Mouse (Mus musculus): ENCODE measurements around the gene Cpa3. TPM values are rescaled to one million over a fixed set of nuclear protein-coding genes. Genes with fewer than 3 reads are reported as not detected.

The Cpa3 gene
- 1 to 10 TPM; 1.5 to 3.4 TPM for total RNA-seq (2021)
- long read RNA-seq, experiment 1: 0 reads
- long read RNA-seq, experiment 2, partial matches to known transcripts: 0 of 1 reads
- long read RNA-seq, experiment 2, other reads (novel, unspliced or antisense): 0 of 1 reads

GRCm38 (mm10) chr3:20242050-20242449 is at the start of gene Cpa3:
Gene Cpa3 (minus strand): TSS chr3:20242181.
- DNase-seq (ENCODE audit: low spot score in 2 of 2): no peak

- no peak for DNase-seq (ENCODE audit: low spot score in 2 of 2)
These were observed 49.4 kb upstream of the Cpa3 start for GRCm38 (mm10) chr3:20291370-20291769.

- DNase-seq (ENCODE audit: low spot score in 2 of 2): no peak
These were observed 46.8 kb upstream of the Cpa3 start for GRCm38 (mm10) chr3:20288761-20289160.

GRCm38 (mm10) chr3:20281796-20282195 is 39.8 kb upstream of the Cpa3 start:
- DNase-seq (ENCODE audit: low spot score in 2 of 2): no peak

GRCm38 (mm10) chr3:20275633-20276032 is 33.7 kb upstream of the Cpa3 start, which contains the start of gene Cpb1:
Gene Cpb1 (minus strand): TSS chr3:20275733.
- DNase-seq (ENCODE audit: low spot score in 2 of 2): no peak

- DNase-seq (ENCODE audit: low spot score in 2 of 2): no peak
These were observed 12.8 kb upstream of the Cpa3 start for GRCm38 (mm10) chr3:20254566-20255479.

GRCm38 (mm10) chr3:20243913-20244312 is 1.9 kb upstream of the Cpa3 start:
- DNase-seq (ENCODE audit: low spot score in 2 of 2): no peak

- DNase-seq (ENCODE audit: low spot score in 2 of 2): no peak
These were observed 2.2 kb downstream of the Cpa3 start for GRCm38 (mm10) chr3:20239741-20240140.

GRCm38 (mm10) chr3:20236965-20237364 is 5.0 kb downstream of the Cpa3 start:
- DNase-seq (ENCODE audit: low spot score in 2 of 2): no peak

- no peak for DNase-seq (ENCODE audit: low spot score in 2 of 2)
These were observed 13.0 kb downstream of the Cpa3 start for GRCm38 (mm10) chr3:20229027-20229426.

GRCm38 (mm10) chr3:20225429-20225828 is 16.6 kb downstream of the Cpa3 start:
- no peak for DNase-seq (ENCODE audit: low spot score in 2 of 2)

GRCm38 (mm10) chr3:20222926-20223698 is 18.9 kb downstream of the Cpa3 start:
- no peak for DNase-seq (ENCODE audit: low spot score in 2 of 2)

GRCm38 (mm10) chr3:20222136-20222535 is 19.8 kb downstream of the Cpa3 start:
- DNase-seq (ENCODE audit: low spot score in 2 of 2): no peak

- peak; percentile 69 to 71 for DNase-seq (ENCODE audit: low spot score in 2 of 2)
These were observed 43.1 kb downstream of the Cpa3 start for GRCm38 (mm10) chr3:20198869-20199268.

- peak; percentile 14 to 17 for DNase-seq (ENCODE audit: low spot score in 2 of 2)
These were observed 44.1 kb downstream of the Cpa3 start for GRCm38 (mm10) chr3:20197878-20198277.

GRCm38 (mm10) chr3:20188976-20189675 is 52.9 kb downstream of the Cpa3 start:
- no peak for DNase-seq (ENCODE audit: low spot score in 2 of 2)

- DNase-seq (ENCODE audit: low spot score in 2 of 2): no peak
These were observed 69.6 kb downstream of the Cpa3 start for GRCm38 (mm10) chr3:20172394-20172793.

GRCm38 (mm10) chr3:20167487-20167886 is 74.5 kb downstream of the Cpa3 start:
- no peak for DNase-seq (ENCODE audit: low spot score in 2 of 2)

Data from adrenal gland, adult 18-20 months (tissue).